Mouse (Mus musculus) G1E (cell line): ENCODE data around the gene Ttyh1.

Experiments
- CTCF ChIP-seq: IDR thresholded peaks from 2 replicates; pipeline ENCODE4 v1.5.1; 2012; ENCODE audit warnings: low read depth, low read length, inconsistent platforms, mixed read lengths
- GATA1 ChIP-seq: IDR thresholded peaks from 2 replicates; pipeline ENCODE4 v1.6.1; 2012; ENCODE audit warnings: borderline replicate concordance, low read length, inconsistent platforms, mixed read lengths
- POLR2AphosphoS5 ChIP-seq: IDR thresholded peaks from 2 replicates; pipeline ENCODE4 v1.6.1; 2012; ENCODE audit warnings: low read depth, low read length, inconsistent platforms; ENCODE audit not compliant: insufficient replicate concordance
- TAL1 ChIP-seq: conservative IDR thresholded peaks from 2 replicates; pipeline ENCODE4 v1.6.1; 2012; ENCODE audit warnings: low read depth, low read length, inconsistent platforms, mixed read lengths

- no peak for TF ChIP-seq POLR2AphosphoS5
- TF ChIP-seq CTCF: no peak
- no peak for TF ChIP-seq TAL1
- TF ChIP-seq GATA1: no peak
Measured at GRCm38 (mm10) chr7:4127894-4128293, 8.7 kb downstream of the Ttyh1 start.
